Mouse (Mus musculus) neural tube, embryonic 12.5 days (tissue): ENCODE measurements around the gene Prpf38b. TPM values are rescaled to one million over a fixed set of nuclear protein-coding genes. Genes with fewer than 3 reads are reported as not detected.
"Not testable (repeated sequence)": the region's sequence is repeated elsewhere in the genome, so short reads cannot be mapped to it uniquely, and the experiment has no call there.

ENCODE experiments used
- ATAC-seq: fragments of 200-750 bp; cut with Nextera tagmentation; 2 replicates; pipeline ENCODE4 v1.8.0; 2017; ENCODE audit warnings: low read depth, mild to moderate bottlenecking, moderate TSS enrichment, moderate library complexity; ENCODE audit not compliant: low FRiP score
- H3K27ac ChIP-seq: fragments of 300-500 bp; sonication (generic); 2 replicates; pipeline ENCODE4 v1.5.1; 2016
- H3K27me3 ChIP-seq: fragments of 300-500 bp; sonication (generic); replicated peaks from 2 replicates; pipeline ENCODE4 v1.6.1; 2016; ENCODE audit warnings: mild to moderate bottlenecking
- H3K36me3 ChIP-seq: fragments of 300-500 bp; sonication (generic); 2 replicates; pipeline ENCODE4 v1.6.1; 2016; ENCODE audit warnings: mild to moderate bottlenecking
- H3K4me1 ChIP-seq: fragments of 300-500 bp; sonication (generic); 2 replicates; pipeline ENCODE4 v1.6.1; 2016
- H3K4me2 ChIP-seq: fragments of 300-500 bp; sonication (generic); replicated peaks from 2 replicates; pipeline ENCODE4 v1.6.1; 2016; ENCODE audit warnings: mild to moderate bottlenecking
- H3K4me3 ChIP-seq: fragments of 300-500 bp; sonication (generic); 2 replicates; pipeline ENCODE4 v1.5.1; 2016
- H3K9ac ChIP-seq: fragments of 300-500 bp; sonication (generic); 2 replicates; pipeline ENCODE4 v1.6.1; 2016; ENCODE audit warnings: mild to moderate bottlenecking
- H3K9me3 ChIP-seq: fragments of 300-500 bp; sonication (generic); 2 replicates; pipeline ENCODE4 v1.6.1; 2016; ENCODE audit warnings: mild to moderate bottlenecking
- WGBS: fragments of 180-500 bp; shearing (Covaris S2); methylation state at CpG from one replicate; pipeline ENCODE4 v1.1.7; 2016; 5-methylcytosine and 5-hydroxymethylcytosine counted together
- polyA plus RNA-seq: library from polyadenylated mRNA; unstranded; fragments of >200 nt; fragmentation: Nextera tagmentation; extraction: Ambion mirVana; gene quantifications from 2 replicates; pipeline ENCODE4 v1.2.1, GENCODE M21; 2016

Prpf38b gene
- polyA plus RNA-seq, 1 experiment from 2014 or later = 78.9 TPM

DNA sequence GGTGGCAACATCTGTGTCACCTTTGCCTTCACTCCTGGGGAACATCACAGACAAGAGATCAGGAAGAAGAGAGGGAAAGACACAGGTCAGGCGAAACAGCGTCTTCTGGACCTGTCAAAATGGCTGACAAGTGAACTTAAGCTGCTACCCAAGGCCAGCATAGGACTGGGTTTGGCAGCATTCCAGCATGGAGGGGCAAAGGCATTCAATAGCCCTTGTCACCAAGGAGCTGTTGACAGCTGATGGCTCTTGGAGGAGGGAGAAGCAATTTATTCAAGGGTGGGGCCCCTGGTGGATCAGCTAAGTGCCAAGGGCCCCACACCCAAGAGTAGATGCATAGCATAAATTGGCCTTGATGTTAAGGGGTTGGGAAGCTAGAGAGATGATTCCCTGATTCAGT lies 32.4 kb downstream of the Prpf38b start:
- Histone ChIP-seq H3K4me3 (no peak overlapping the region), H3K4me2 (no peak overlapping the region), H3K27me3 (no peaks in the 10 kb centered on the region), H3K4me1 (peaks cover 15% of the 10 kb centered on the region), H3K27ac (no peak overlapping the region), H3K9me3 (no peaks in the 10 kb centered on the region), H3K9ac (no peak overlapping the region), H3K36me3 (no peaks in the 10 kb centered on the region)
- no peak for ATAC-seq
- WGBS = 84% methylated on average over 2 of the region's 2 CpGs

- no peak overlapping the region for H3K9ac ChIP-seq
Measured at GRCm38 (mm10) chr3:108870631-108871030, 40.9 kb downstream of the Prpf38b start.

DNA sequence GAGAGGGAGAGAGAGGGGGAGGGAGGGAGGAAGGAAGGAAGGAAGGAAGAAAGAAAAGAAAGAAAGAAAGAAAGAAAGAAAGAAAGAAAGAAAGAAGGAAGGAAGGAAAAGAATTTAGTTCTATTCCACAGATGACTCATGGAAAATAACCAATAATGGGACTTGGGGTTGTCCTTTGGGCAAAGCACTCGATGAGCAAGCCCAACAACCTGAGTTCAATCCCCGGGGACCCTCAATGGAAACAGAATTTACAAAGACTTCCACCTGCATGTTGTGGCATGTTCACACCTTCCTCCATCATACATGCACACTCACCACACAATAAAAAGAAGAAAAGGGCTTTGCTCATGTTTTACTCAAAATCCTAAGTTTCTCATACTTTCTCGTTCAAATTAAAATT lies 44.1 kb downstream of the Prpf38b start:
- Histone ChIP-seq H3K4me3 (no peak overlapping the region), H3K9me3 (no peaks in the 10 kb centered on the region), H3K27me3 (no peaks in the 10 kb centered on the region; the same call in 1 of the 2 replicates), H3K9ac (no peak overlapping the region), H3K27ac (no peak overlapping the region), H3K4me1 (no peaks in the 10 kb centered on the region), H3K4me2 (no peak overlapping the region), H3K36me3 (no peaks in the 10 kb centered on the region)
- whole genome bisulfite sequencing = 89% methylated on average over 3 of the region's 3 CpGs
- ATAC-seq = no peak

More at GRCm38 (mm10) chr3:108870631-108871030, 40.9 kb downstream of the Prpf38b start:
- H3K4me1 ChIP-seq = no peaks in the 10 kb centered on the region
- 87% methylated on average over 6 of the region's 6 CpGs for WGBS
- H3K9me3 ChIP-seq = no peaks in the 10 kb centered on the region
- no peaks in the 10 kb centered on the region; the same call in 1 of the 2 replicates for H3K27me3 ChIP-seq
- H3K27ac ChIP-seq = no peak overlapping the region
- H3K36me3 ChIP-seq = no peaks in the 10 kb centered on the region
- H3K4me2 ChIP-seq = no peak overlapping the region
- ATAC-seq = no peak
- no peak overlapping the region for H3K4me3 ChIP-seq

GRCm38 (mm10) chr3:108865676-108866075 lies 45.9 kb downstream of the Prpf38b start:
- WGBS = 94% methylated on average over 3 of the region's 3 CpGs
- Histone ChIP-seq H3K9ac (no peak overlapping the region), H3K27me3 (no peaks in the 10 kb centered on the region; the same call in 1 of the 2 replicates), H3K9me3 (no peaks in the 10 kb centered on the region), H3K4me1 (no peaks in the 10 kb centered on the region), H3K36me3 (no peaks in the 10 kb centered on the region), H3K4me2 (no peak overlapping the region), H3K27ac (no peak overlapping the region), H3K4me3 (no peak overlapping the region)
- ATAC-seq = no peak

DNA sequence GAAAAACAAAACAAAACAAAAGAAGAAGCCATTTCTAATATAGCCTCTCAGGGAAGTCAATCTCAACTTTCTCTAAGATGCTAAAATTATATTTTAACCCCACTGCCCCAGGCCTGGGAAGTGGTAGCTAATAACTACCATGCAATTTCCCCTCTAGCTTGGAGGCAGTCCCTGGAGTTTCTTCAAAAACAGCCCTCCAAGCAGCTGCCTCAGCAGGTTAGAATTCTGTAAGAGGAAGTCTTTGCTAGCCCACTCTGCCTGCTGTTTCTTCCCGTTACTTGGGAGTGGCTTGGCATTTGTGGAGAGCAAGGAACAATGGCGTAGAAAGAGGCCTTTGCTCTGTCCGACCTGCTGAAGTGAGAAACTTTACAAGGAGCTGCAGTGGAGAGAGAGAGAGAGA lies 46.4 kb downstream of the Prpf38b start:
- Histone ChIP-seq H3K4me1 (no peaks in the 10 kb centered on the region), H3K4me3 (no peak overlapping the region), H3K27ac (no peak overlapping the region), H3K36me3 (no peaks in the 10 kb centered on the region), H3K4me2 (no peak overlapping the region), H3K9me3 (no peaks in the 10 kb centered on the region), H3K9ac (no peak overlapping the region), H3K27me3 (no peaks in the 10 kb centered on the region)
- 41% methylated on average over 3 of the region's 3 CpGs for WGBS
- no peak for ATAC-seq

- H3K27me3 ChIP-seq = no peaks in the 10 kb centered on the region
- WGBS = 90% methylated on average over 10 of the region's 10 CpGs
- ATAC-seq = no peak
Measured at GRCm38 (mm10) chr3:108863091-108863490, 48.4 kb downstream of the Prpf38b start.

DNA sequence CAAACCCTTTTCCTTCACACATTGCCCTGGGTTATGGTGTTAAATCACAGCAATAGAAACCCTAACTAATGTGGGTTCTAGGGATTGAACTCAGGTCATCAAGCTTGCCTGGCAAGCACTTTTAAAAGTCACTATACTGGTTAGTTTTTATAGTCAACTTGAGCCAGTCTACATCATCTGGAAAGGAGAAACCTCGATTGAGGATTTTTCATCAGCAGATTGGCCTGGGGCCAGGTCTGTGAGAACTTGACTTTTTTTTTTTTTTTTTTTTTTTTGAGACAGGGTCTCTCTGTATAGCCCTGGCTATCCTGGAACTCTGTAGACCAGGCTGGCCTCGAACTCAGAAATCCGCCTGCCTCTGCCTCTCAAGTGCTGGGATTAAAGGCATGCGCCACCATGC lies 49.2 kb downstream of the Prpf38b start:
- not testable (repeated sequence) for H3K27ac ChIP-seq, H3K9ac ChIP-seq, H3K27me3 ChIP-seq, H3K4me2 ChIP-seq, ATAC-seq, H3K9me3 ChIP-seq, H3K36me3 ChIP-seq, H3K4me3 ChIP-seq, H3K4me1 ChIP-seq
- WGBS = 92% methylated on average over 4 of the region's 4 CpGs

More at GRCm38 (mm10) chr3:108863091-108863490, 48.4 kb downstream of the Prpf38b start:
- H3K4me2 ChIP-seq = no peak overlapping the region
- H3K36me3 ChIP-seq = no peaks in the 10 kb centered on the region
- H3K27ac ChIP-seq = no peak overlapping the region
- peaks cover 5% of the 10 kb centered on the region for H3K4me1 ChIP-seq
- no peak overlapping the region for H3K9ac ChIP-seq
- H3K4me3 ChIP-seq = no peak overlapping the region
- no peaks in the 10 kb centered on the region for H3K9me3 ChIP-seq

GRCm38 (mm10) chr3:108860786-108861185 lies 50.7 kb downstream of the Prpf38b start:
- Histone ChIP-seq H3K9ac (no peak overlapping the region), H3K9me3 (no peaks in the 10 kb centered on the region), H3K27me3 (no peaks in the 10 kb centered on the region), H3K36me3 (no peaks in the 10 kb centered on the region), H3K4me2 (no peak overlapping the region), H3K4me3 (no peak overlapping the region), H3K27ac (no peak overlapping the region), H3K4me1 (peaks cover 12% of the 10 kb centered on the region)
- WGBS = 81% methylated on average over 2 of the region's 2 CpGs
- no peak for ATAC-seq

DNA sequence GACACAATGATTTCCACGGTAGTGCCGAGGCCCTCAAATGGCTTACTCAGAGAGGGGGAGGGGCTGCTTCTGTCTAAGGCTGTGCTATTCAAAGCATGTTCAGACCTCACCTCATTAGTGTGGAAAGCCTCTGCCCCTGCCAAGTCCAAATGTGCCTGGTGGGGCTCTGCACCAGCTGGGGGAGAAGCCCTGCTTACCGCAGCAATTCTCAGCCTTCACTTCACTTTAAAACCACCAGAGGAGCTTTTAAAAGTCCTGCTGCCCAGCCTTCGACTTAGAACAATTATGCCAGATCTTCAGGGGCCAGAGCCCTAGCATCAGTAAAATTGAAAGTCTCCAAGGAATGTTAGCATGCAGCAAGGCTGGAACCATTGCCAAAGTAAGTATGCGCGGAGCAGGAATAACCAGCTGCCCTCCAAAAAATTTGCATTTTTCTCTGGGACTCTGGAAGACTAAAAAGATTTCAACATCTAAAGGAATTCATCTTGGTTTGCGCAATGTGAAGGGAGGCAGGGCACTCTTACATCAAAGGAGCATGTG lies 53.2 kb downstream of the Prpf38b start:
- no peak overlapping the region for H3K4me3 ChIP-seq
- no peaks in the 10 kb centered on the region for H3K27me3 ChIP-seq
- no peaks in the 10 kb centered on the region for H3K9me3 ChIP-seq
- no peak overlapping the region for H3K9ac ChIP-seq
- 33% methylated on average over 7 of the region's 7 CpGs for WGBS
- no peak overlapping the region for H3K27ac ChIP-seq
- peaks cover 12% of the 10 kb centered on the region for H3K4me1 ChIP-seq
- ATAC-seq = peak; percentile 75
- H3K4me2 ChIP-seq = no peak overlapping the region
- H3K36me3 ChIP-seq = no peaks in the 10 kb centered on the region

DNA sequence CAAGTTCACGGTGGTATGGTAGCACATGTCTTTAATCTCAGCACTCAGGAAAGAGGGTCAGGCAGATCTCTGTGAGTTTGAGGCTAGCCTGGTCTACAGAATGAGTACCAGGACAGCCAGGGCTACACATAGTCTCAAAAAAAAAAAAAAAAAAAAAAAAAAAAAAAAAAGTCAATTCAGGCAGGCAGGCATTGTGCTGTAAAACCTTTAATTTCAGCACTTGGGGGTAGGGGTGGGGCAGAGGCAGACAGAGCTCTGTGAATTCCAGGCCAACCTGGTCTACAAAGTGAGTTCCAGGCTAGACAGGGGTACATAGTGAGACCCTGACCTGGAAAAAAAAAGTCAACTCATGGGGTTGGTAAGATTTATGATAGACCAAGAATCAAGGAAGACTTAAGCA lies 53.8 kb downstream of the Prpf38b start:
- Histone ChIP-seq H3K9me3 (no peaks in the 10 kb centered on the region), H3K27ac (no peak overlapping the region), H3K27me3 (no peaks in the 10 kb centered on the region), H3K4me2 (no peak overlapping the region), H3K9ac (no peak overlapping the region), H3K36me3 (no peaks in the 10 kb centered on the region), H3K4me3 (no peak overlapping the region), H3K4me1 (peaks cover 12% of the 10 kb centered on the region)
- 0 out of 2 replicates have a peak, but pooled peaks have one; percentile 6 for ATAC-seq
- 84% methylated on average over 1 of the region's 1 CpGs for WGBS

GRCm38 (mm10) chr3:108857124-108857470 lies 54.4 kb downstream of the Prpf38b start:
- no peak for ATAC-seq
- Histone ChIP-seq H3K4me1 (peaks cover 12% of the 10 kb centered on the region), H3K4me3 (no peak overlapping the region), H3K4me2 (no peak overlapping the region), H3K36me3 (no peaks in the 10 kb centered on the region), H3K27me3 (no peaks in the 10 kb centered on the region), H3K27ac (no peak overlapping the region), H3K9ac (no peak overlapping the region), H3K9me3 (no peaks in the 10 kb centered on the region)
- 31% methylated on average over 3 of the region's 3 CpGs for WGBS

DNA sequence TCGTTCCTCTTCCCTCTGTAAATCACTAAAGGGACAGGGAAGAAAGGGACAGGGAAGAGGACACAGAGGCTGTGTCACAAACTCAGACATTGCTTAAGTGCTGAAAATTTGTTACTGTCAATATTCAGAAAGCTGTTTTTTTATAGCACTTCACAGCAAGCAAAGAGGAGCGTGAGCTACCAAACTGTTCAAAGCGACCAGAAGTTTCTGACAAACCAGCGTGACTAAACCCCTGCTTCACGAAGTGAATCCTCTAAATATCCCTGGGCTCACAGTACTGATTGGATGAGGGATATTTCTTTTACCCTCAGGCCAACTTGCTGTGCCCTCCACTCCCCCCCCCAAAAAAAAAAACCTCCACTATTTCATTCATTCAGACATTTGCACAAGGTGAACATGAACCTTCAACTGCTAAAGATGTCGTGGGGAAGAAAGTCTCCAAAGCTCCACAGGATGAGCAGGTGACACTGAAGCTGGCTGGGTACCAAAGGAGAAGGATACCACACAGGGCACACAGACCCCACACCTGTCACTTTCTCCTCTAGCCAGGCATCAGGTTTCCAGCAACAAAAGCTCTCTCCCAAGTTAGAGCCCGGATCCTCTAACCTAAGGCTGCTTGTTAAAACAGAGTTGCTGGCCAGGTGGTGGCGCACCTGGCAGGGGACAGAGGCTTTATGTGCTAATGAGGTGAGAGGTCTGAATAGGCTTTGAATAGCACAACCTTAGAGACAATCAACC lies 55.0 kb downstream of the Prpf38b start:
- no peak for ATAC-seq
- Histone ChIP-seq H3K4me2 (no peak overlapping the region), H3K9ac (no peak overlapping the region), H3K27ac (no peak overlapping the region), H3K4me1 (peaks cover 12% of the 10 kb centered on the region), H3K9me3 (no peaks in the 10 kb centered on the region), H3K27me3 (no peaks in the 10 kb centered on the region), H3K36me3 (no peaks in the 10 kb centered on the region), H3K4me3 (no peak overlapping the region)
- WGBS = 47% methylated on average over 8 of the region's 8 CpGs

DNA sequence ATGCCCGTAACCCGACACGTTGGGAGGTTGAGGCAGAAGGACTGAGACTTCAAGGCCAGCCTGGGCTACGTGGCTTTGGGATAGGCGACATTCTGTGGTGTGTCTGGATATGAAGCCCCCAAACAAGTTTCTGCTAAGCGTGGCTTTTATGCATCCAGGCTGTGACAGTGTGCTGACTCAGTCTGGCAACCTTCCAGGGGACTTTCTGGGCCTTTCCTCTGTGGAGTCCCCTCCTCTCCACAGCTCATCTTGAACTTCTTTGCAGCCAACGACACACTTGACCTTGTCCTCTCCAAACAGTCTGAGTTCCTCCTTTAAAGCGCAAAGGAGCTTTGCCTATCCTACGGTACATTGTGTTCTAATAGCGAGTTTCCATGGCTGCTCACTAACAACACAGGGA lies 55.7 kb downstream of the Prpf38b start:
- no peak overlapping the region for H3K4me2 ChIP-seq
- no peak for ATAC-seq
- H3K27me3 ChIP-seq = no peaks in the 10 kb centered on the region
- H3K4me1 ChIP-seq = peaks cover 12% of the 10 kb centered on the region
- no peaks in the 10 kb centered on the region for H3K36me3 ChIP-seq
- H3K27ac ChIP-seq = no peak overlapping the region
- H3K4me3 ChIP-seq = no peak overlapping the region
- 77% methylated on average over 10 of the region's 10 CpGs for WGBS
- no peak overlapping the region for H3K9ac ChIP-seq
- H3K9me3 ChIP-seq = no peaks in the 10 kb centered on the region
